Mouse (Mus musculus): ENCODE data around the gene BC061212. TPM values are rescaled to one million over a fixed set of nuclear protein-coding genes. Genes with fewer than 3 reads are reported as not detected.
"Not testable (repeated sequence)": the region's sequence is repeated elsewhere in the genome, so short reads cannot be mapped to it uniquely, and the experiment has no call there.

Gene BC061212
- not detected in 2 replicates for polyA plus RNA-seq (2015; fragmentation: Nextera tagmentation; extraction: Ambion mirVana)

DNA sequence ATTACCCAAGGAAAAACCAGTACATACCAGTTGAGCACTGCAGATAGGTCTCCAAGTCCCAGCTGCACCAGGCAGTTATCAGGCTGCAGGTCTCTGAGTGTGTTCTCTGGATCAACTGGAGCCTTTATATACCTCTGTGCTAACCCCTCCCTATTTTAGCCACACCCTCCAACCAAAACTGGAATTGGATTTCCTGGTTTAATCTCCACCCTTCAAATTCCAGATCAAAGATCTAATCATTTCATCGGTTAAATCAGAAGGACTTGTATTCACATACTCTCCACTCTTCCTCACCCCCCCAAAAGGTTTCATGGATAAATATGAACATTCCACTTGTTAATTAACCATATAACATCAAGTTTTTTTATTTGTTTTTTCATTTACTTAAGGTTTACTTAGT is at the start of gene BC061212:
TSS of gene BC061212 (minus strand) at position 101 of the 400 bp plus-strand sequence.
- WGBS: no CpG with 5 or more reads among the region's 1 CpGs
- not testable (repeated sequence) for H3K27ac ChIP-seq; H3K36me3 ChIP-seq; H3K9ac ChIP-seq; H3K4me3 ChIP-seq (replicated peaks); H3K9me3 ChIP-seq (replicated peaks); H3K4me2 ChIP-seq; H3K4me1 ChIP-seq; ATAC-seq (replicated peaks; ENCODE audit: low FRiP score); H3K27me3 ChIP-seq

DNA sequence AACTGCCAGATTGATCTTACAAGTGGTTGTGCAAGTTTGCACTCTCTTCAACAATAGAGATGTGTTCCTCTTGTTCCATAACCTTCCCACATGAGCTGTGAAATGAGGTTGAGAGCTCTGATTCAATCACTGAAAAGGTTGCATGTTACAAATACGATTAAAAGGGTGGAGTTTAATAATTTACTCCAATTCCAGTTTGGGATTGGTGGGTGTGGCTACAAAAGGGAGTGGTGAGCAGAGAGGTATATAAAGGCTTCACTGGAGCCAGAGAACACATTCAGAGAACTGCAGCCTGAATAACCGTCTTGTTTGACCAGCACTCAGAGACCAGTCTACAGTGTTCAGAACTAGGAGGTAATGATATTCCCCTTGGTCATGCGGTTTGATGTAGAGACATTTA is 5.7 kb upstream of the BC061212 start, which contains the start of gene Gm6351:
TSS of gene Gm6351 (plus strand) at position 301 of the 400 bp plus-strand sequence.
- H3K9ac ChIP-seq; H3K27ac ChIP-seq; H3K9me3 ChIP-seq (replicated peaks); H3K36me3 ChIP-seq; H3K4me1 ChIP-seq; H3K4me3 ChIP-seq (replicated peaks); H3K4me2 ChIP-seq; ATAC-seq (replicated peaks; ENCODE audit: low FRiP score); H3K27me3 ChIP-seq: not testable (repeated sequence)
- WGBS: no CpG with 5 or more reads among the region's 3 CpGs

Other genes with a start within 250 kb of the BC061212 start
- not detected in 2 replicates for gene Gm7792, start 226.8 kb downstream of the BC061212 start, polyA plus RNA-seq (2015; fragmentation: Nextera tagmentation; extraction: Ambion mirVana)
- not detected in 2 replicates for gene Gm16429, start 141.5 kb downstream of the BC061212 start, polyA plus RNA-seq (2015; fragmentation: Nextera tagmentation; extraction: Ambion mirVana)
- gene Gm6351, start 5.8 kb upstream of the BC061212 start, polyA plus RNA-seq (2015; fragmentation: Nextera tagmentation; extraction: Ambion mirVana): not detected in 2 replicates
- gene Gm3106, start 147.5 kb upstream of the BC061212 start, polyA plus RNA-seq (2015; fragmentation: Nextera tagmentation; extraction: Ambion mirVana): not detected in 2 replicates
- not detected in 2 replicates for gene A430089I19Rik, start 236.3 kb upstream of the BC061212 start, polyA plus RNA-seq (2015; fragmentation: Nextera tagmentation; extraction: Ambion mirVana)
- not detected in 2 replicates for gene Gm6502, start 243.9 kb upstream of the BC061212 start, polyA plus RNA-seq (2015; fragmentation: Nextera tagmentation; extraction: Ambion mirVana)

Measured in kidney, embryonic 15.5 days (tissue).